Mouse (Mus musculus): ENCODE measurements around the gene Ntn3. TPM values are rescaled to one million over a fixed set of nuclear protein-coding genes. Genes with fewer than 3 reads are reported as not detected.

Gene Ntn3
- polyA plus RNA-seq, 1 experiment from 2014 or later, result 4.7 TPM

- Histone ChIP-seq H3K4me2 (ENCODE audit: low read length) (no peak overlapping the region), H3K27me3 (replicated peaks; ENCODE audit: control insufficient read depth, insufficient read depth, low read length) (no peaks in the 10 kb centered on the region), H3K27ac (ENCODE audit: low read length) (no peak overlapping the region), H3K36me3 (ENCODE audit: control insufficient read depth, insufficient read depth) (no peaks in the 10 kb centered on the region), H3K4me3 (replicated peaks; ENCODE audit: low read length) (no peak overlapping the region), H3K9me3 (ENCODE audit: control insufficient read depth, low read length) (no peaks in the 10 kb centered on the region), H3K4me1 (replicated peaks; ENCODE audit: control insufficient read depth, insufficient read depth, low read length) (peaks cover 19% of the 10 kb centered on the region), H3K9ac (replicated peaks; ENCODE audit: low read depth, low read length) (no peak overlapping the region; the same call in 1 of the 2 replicates)
- WGBS, result 71% methylated on average over 15 of the region's 15 CpGs
- no peak for ATAC-seq
Observed at GRCm38 (mm10) chr17:24197032-24197824, 12.1 kb downstream of the Ntn3 start.

GRCm38 (mm10) chr17:24195349-24195748, 14.0 kb downstream of the Ntn3 start:
- no peaks in the 10 kb centered on the region for H3K9me3 ChIP-seq (ENCODE audit: control insufficient read depth, low read length)
- H3K9ac ChIP-seq (replicated peaks; ENCODE audit: low read depth, low read length), result no peak overlapping the region
- peaks cover 12% of the 10 kb centered on the region; the same call in 1 of the 2 replicates for H3K4me1 ChIP-seq (replicated peaks; ENCODE audit: control insufficient read depth, insufficient read depth, low read length)
- 63% methylated on average over 2 of the region's 2 CpGs for WGBS
- H3K27me3 ChIP-seq (replicated peaks; ENCODE audit: control insufficient read depth, insufficient read depth, low read length), result no peaks in the 10 kb centered on the region
- H3K4me3 ChIP-seq (replicated peaks; ENCODE audit: low read length), result no peak overlapping the region
- H3K27ac ChIP-seq (ENCODE audit: low read length), result no peak overlapping the region
- no peak overlapping the region for H3K4me2 ChIP-seq (ENCODE audit: low read length)
- ATAC-seq, result no peak
- no peaks in the 10 kb centered on the region for H3K36me3 ChIP-seq (ENCODE audit: control insufficient read depth, insufficient read depth)

DNA sequence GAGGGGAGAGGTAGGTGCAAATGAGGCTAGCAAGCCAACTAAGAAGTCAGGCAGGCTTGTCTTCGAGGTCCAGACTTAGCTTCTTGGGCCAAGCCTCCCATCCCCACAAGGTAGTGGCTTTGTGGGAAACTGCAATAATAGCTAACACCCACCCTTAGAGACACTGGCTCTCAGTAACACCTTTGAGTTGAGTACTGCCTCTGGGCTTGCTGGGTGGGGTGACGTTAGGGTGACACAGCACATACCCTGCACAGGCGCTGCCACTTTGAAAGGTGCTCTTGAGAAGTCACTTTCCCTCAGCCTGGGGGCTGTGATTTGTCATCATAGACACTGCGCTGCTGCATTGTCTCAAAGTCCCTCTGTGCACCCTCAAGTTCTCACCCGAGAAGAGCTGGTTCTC, 15.6 kb downstream of the Ntn3 start:
- no peak for ATAC-seq
- WGBS, result 92% methylated on average over 5 of the region's 5 CpGs
- no peak overlapping the region for H3K4me2 ChIP-seq (ENCODE audit: low read length)
- H3K4me3 ChIP-seq (replicated peaks; ENCODE audit: low read length), result no peak overlapping the region
- peaks cover 3% of the 10 kb centered on the region; the same call in 1 of the 2 replicates for H3K4me1 ChIP-seq (replicated peaks; ENCODE audit: control insufficient read depth, insufficient read depth, low read length)
- no peaks in the 10 kb centered on the region for H3K36me3 ChIP-seq (ENCODE audit: control insufficient read depth, insufficient read depth)
- H3K9me3 ChIP-seq (ENCODE audit: control insufficient read depth, low read length), result no peaks in the 10 kb centered on the region
- no peaks in the 10 kb centered on the region for H3K27me3 ChIP-seq (replicated peaks; ENCODE audit: control insufficient read depth, insufficient read depth, low read length)
- H3K27ac ChIP-seq (ENCODE audit: low read length), result no peak overlapping the region
- H3K9ac ChIP-seq (replicated peaks; ENCODE audit: low read depth, low read length), result no peak overlapping the region

- H3K36me3 ChIP-seq (ENCODE audit: control insufficient read depth, insufficient read depth), result peaks cover 2% of the 10 kb centered on the region; the same call in 1 of the 2 replicates
- no peaks in the 10 kb centered on the region for H3K27me3 ChIP-seq (replicated peaks; ENCODE audit: control insufficient read depth, insufficient read depth, low read length)
- no peaks in the 10 kb centered on the region for H3K9me3 ChIP-seq (ENCODE audit: control insufficient read depth, low read length)
- no peak overlapping the region for H3K9ac ChIP-seq (replicated peaks; ENCODE audit: low read depth, low read length)
- 89% methylated on average over 8 of the region's 8 CpGs for WGBS
- H3K4me1 ChIP-seq (replicated peaks; ENCODE audit: control insufficient read depth, insufficient read depth, low read length), result peaks cover 3% of the 10 kb centered on the region; the same call in 1 of the 2 replicates
- no peak for ATAC-seq
- H3K4me3 ChIP-seq (replicated peaks; ENCODE audit: low read length), result no peak overlapping the region
- H3K4me2 ChIP-seq (ENCODE audit: low read length), result no peak overlapping the region
- no peak overlapping the region for H3K27ac ChIP-seq (ENCODE audit: low read length)
Observed at GRCm38 (mm10) chr17:24193268-24193667, 16.1 kb downstream of the Ntn3 start.

GRCm38 (mm10) chr17:24192848-24193247, 16.5 kb downstream of the Ntn3 start:
- WGBS, result 85% methylated on average over 8 of the region's 8 CpGs
- no peak overlapping the region for H3K4me2 ChIP-seq (ENCODE audit: low read length)
- no peak overlapping the region for H3K4me3 ChIP-seq (replicated peaks; ENCODE audit: low read length)
- peaks cover 3% of the 10 kb centered on the region; the same call in 1 of the 2 replicates for H3K4me1 ChIP-seq (replicated peaks; ENCODE audit: control insufficient read depth, insufficient read depth, low read length)
- no peak for ATAC-seq
- H3K27ac ChIP-seq (ENCODE audit: low read length), result no peak overlapping the region
- no peak overlapping the region for H3K9ac ChIP-seq (replicated peaks; ENCODE audit: low read depth, low read length)
- peaks cover 2% of the 10 kb centered on the region; the same call in 1 of the 2 replicates for H3K36me3 ChIP-seq (ENCODE audit: control insufficient read depth, insufficient read depth)
- no peaks in the 10 kb centered on the region for H3K27me3 ChIP-seq (replicated peaks; ENCODE audit: control insufficient read depth, insufficient read depth, low read length)
- no peaks in the 10 kb centered on the region for H3K9me3 ChIP-seq (ENCODE audit: control insufficient read depth, low read length)

GRCm38 (mm10) chr17:24191481-24191880, 17.9 kb downstream of the Ntn3 start:
- Histone ChIP-seq H3K27me3 (replicated peaks; ENCODE audit: control insufficient read depth, insufficient read depth, low read length) (no peaks in the 10 kb centered on the region), H3K27ac (ENCODE audit: low read length) (no peak overlapping the region), H3K9me3 (ENCODE audit: control insufficient read depth, low read length) (no peaks in the 10 kb centered on the region), H3K4me1 (replicated peaks; ENCODE audit: control insufficient read depth, insufficient read depth, low read length) (no peaks in the 10 kb centered on the region), H3K36me3 (ENCODE audit: control insufficient read depth, insufficient read depth) (peaks cover 2% of the 10 kb centered on the region; the same call in 1 of the 2 replicates), H3K4me2 (ENCODE audit: low read length) (no peak overlapping the region), H3K4me3 (replicated peaks; ENCODE audit: low read length) (no peak overlapping the region), H3K9ac (replicated peaks; ENCODE audit: low read depth, low read length) (no peak overlapping the region)
- 62% methylated on average over 4 of the region's 4 CpGs for WGBS
- ATAC-seq, result no peak

GRCm38 (mm10) chr17:24190934-24191333, 18.4 kb downstream of the Ntn3 start:
- no peak for ATAC-seq
- Histone ChIP-seq H3K9me3 (ENCODE audit: control insufficient read depth, low read length) (no peaks in the 10 kb centered on the region), H3K4me3 (replicated peaks; ENCODE audit: low read length) (no peak overlapping the region), H3K4me1 (replicated peaks; ENCODE audit: control insufficient read depth, insufficient read depth, low read length) (no peaks in the 10 kb centered on the region), H3K9ac (replicated peaks; ENCODE audit: low read depth, low read length) (no peak overlapping the region), H3K4me2 (ENCODE audit: low read length) (no peak overlapping the region), H3K36me3 (ENCODE audit: control insufficient read depth, insufficient read depth) (peaks cover 2% of the 10 kb centered on the region; the same call in 1 of the 2 replicates), H3K27ac (ENCODE audit: low read length) (no peak overlapping the region), H3K27me3 (replicated peaks; ENCODE audit: control insufficient read depth, insufficient read depth, low read length) (no peaks in the 10 kb centered on the region)
- WGBS, result 90% methylated on average over 2 of the region's 2 CpGs

- Histone ChIP-seq H3K27me3 (replicated peaks; ENCODE audit: control insufficient read depth, insufficient read depth, low read length) (no peaks in the 10 kb centered on the region), H3K9me3 (ENCODE audit: control insufficient read depth, low read length) (no peaks in the 10 kb centered on the region), H3K9ac (replicated peaks; ENCODE audit: low read depth, low read length) (no peak overlapping the region), H3K27ac (ENCODE audit: low read length) (no peak overlapping the region), H3K4me3 (replicated peaks; ENCODE audit: low read length) (no peak overlapping the region), H3K4me1 (replicated peaks; ENCODE audit: control insufficient read depth, insufficient read depth, low read length) (peaks cover 8% of the 10 kb centered on the region), H3K36me3 (ENCODE audit: control insufficient read depth, insufficient read depth) (no peaks in the 10 kb centered on the region), H3K4me2 (ENCODE audit: low read length) (no peak overlapping the region)
- 78% methylated on average over 3 of the region's 3 CpGs for WGBS
- ATAC-seq, result no peak
Observed at GRCm38 (mm10) chr17:24174259-24174658, 35.1 kb downstream of the Ntn3 start.

GRCm38 (mm10) chr17:24173423-24173822, 35.9 kb downstream of the Ntn3 start:
- WGBS, result 1% methylated on average over 3 of the region's 3 CpGs
- ATAC-seq, result no peak
- H3K4me1 ChIP-seq (replicated peaks; ENCODE audit: control insufficient read depth, insufficient read depth, low read length), result peaks cover 9% of the 10 kb centered on the region

More at GRCm38 (mm10) chr17:24173423-24173822, 35.9 kb downstream of the Ntn3 start:
- no peaks in the 10 kb centered on the region for H3K9me3 ChIP-seq (ENCODE audit: control insufficient read depth, low read length)
- no peak overlapping the region for H3K4me2 ChIP-seq (ENCODE audit: low read length)
- no peaks in the 10 kb centered on the region for H3K36me3 ChIP-seq (ENCODE audit: control insufficient read depth, insufficient read depth)
- no peaks in the 10 kb centered on the region for H3K27me3 ChIP-seq (replicated peaks; ENCODE audit: control insufficient read depth, insufficient read depth, low read length)
- H3K9ac ChIP-seq (replicated peaks; ENCODE audit: low read depth, low read length), result no peak overlapping the region
- no peak overlapping the region for H3K4me3 ChIP-seq (replicated peaks; ENCODE audit: low read length)
- no peak overlapping the region for H3K27ac ChIP-seq (ENCODE audit: low read length)
